Mouse (Mus musculus) T-helper 1 cell (primary cell): Measurements from ENCODE around the gene Gm21970.

Experiments used
- in situ Hi-C: fragments of 300-600 bp; cut with MboI, MseI; formaldehyde crosslinking; loops from one replicate; pipeline ENCODE4 v1.15.1; 2025; ENCODE audit warnings: high pct_unique_total_duplicates

Gm21970 gene

DNA sequence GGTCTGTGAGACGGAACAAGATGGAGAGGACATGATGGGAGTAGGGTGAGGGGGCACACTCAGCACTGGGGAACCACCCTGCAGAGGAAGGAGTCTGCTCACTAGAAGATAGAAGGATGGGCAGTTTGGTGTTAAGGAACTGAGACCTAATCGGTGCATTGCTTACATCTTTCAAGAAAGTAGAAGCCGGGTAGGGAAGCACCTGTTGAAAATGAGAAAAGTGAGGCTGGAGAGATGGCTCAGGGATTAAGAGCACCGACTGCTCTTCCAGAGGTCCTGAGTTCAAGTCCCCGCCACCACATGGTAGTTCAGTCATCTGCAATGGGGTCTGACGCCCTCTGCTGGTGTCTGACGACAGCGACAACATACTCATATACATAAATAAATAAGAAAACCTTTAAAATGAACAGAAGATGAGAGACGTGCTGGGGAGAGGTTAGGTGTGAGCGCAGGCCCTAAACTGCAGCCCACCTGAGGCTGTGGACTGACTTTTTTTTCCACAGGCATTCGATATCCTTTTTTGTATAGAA is 68.4 kb downstream of the Gm21970 start:
- in situ Hi-C loops: loop anchor here (5.0 to 10.0 kb wide), 2 partner anchors 53 to 845 kb away; partner anchors contain the start of genes Il10rb and Smim11

DNA sequence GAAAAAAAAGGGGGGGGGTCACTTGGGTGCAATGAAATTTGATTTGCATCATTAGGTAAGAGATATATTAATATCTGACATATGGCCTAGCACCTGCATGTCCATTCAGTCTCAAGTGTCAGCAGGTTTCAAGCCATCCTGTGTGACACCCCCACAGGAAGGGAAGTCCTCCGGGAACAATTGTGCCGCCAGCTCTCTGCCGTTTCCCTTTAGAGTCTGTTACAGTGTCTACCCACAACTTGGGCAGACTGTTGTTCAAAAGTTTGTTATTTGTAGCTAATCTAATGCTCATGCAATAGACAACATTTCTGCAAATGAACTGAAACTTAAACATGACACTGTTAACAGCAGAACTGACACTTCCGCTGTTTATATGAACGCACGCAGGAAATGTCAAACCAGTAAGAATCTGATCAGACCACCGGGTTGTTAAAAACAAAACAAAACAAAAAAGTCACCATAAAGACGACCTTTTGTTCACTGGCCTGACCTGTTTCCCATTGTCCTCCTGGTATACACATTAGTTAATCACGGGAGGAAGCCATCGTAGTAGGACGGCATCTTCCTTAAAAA is 69.6 kb downstream of the Gm21970 start:
- in situ Hi-C loops: no loop called here

DNA sequence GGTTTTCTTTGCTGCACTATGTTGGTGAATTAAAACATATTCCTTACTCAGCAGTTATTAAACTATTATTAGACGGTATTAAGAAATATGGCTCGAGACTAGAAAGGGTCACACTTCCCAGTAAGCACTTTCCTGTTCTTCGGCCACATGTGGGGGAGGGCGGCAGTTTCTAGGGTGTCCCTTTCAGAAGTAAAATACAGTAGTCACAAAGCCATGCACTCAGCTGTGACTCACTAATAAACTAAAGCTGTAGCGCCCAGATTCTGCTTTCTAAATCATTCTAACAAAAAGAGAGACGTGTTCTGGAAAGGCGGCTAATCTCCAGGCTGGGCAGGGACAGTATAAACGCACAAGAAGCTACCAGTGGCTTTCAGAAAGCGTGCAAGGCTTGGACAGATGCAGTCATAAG is 70.3 kb downstream of the Gm21970 start:
- in situ Hi-C loops: no loop called here

DNA sequence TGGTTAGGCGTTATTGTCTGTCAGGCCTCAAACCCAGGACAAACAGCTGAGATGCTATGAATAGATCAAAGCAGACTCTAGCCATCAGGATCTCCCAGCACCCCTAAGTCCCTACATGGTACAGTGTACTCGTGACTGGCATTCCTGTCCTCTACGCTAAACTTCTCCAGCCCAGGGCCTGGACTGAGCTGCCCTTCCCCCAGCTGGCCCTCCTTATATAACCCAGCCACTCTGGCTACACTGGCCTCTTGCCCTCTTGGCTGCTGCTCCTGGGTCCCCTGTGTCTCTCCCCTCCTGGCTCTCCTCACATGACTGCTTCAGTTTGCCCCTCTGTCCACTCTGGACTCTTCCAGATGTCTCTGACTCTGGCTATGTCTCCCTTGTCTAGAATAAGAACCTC is 71.1 kb downstream of the Gm21970 start:
- in situ Hi-C loops: no loop called here

DNA sequence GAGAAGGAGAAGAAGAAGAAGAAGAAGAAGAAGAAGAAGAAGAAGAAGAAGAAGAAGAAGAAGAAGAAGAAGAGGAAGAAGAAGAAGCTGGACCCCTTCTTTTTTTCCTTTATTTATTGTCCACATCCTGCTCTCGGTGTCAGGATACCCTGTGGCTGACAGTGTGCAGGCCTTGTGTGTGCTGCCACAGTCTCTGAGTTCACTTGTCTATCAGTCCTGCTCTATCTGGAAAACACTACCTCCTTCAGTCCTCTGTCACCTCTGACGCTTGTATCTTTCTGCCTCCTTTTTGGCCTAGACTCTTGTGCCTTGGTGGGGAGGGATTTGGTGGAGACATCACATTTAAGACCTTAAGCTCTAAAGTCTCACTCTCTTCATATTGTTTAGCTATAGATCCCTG is 71.9 kb downstream of the Gm21970 start:
- in situ Hi-C loops: no loop called here

DNA sequence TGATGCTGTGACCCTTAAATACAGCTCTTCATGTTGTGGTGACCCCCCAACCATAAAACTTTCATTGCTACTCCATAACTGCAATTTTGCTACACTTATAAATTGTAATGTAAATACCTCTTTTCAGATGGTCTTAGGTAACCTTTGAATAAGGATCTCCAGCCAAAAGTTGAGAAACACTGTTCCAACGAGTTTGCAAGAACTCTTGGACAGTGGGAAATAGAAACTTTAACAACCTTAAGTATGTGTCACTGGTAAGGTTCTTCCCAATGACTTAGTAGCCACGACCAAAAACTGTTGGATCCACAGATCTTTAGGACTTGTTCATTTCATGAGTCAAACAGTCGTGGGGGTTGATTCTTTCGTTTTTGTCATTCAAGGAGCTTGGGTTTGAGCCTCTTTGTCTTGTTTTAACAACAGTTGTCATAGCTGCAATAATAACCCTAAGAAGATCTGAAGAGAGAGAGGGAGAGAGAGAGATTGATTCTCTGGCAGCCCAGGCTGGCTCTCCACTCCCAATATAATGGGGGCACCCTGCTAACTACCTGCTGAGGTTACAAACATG is 72.4 kb downstream of the Gm21970 start:
- in situ Hi-C loops: no loop called here

DNA sequence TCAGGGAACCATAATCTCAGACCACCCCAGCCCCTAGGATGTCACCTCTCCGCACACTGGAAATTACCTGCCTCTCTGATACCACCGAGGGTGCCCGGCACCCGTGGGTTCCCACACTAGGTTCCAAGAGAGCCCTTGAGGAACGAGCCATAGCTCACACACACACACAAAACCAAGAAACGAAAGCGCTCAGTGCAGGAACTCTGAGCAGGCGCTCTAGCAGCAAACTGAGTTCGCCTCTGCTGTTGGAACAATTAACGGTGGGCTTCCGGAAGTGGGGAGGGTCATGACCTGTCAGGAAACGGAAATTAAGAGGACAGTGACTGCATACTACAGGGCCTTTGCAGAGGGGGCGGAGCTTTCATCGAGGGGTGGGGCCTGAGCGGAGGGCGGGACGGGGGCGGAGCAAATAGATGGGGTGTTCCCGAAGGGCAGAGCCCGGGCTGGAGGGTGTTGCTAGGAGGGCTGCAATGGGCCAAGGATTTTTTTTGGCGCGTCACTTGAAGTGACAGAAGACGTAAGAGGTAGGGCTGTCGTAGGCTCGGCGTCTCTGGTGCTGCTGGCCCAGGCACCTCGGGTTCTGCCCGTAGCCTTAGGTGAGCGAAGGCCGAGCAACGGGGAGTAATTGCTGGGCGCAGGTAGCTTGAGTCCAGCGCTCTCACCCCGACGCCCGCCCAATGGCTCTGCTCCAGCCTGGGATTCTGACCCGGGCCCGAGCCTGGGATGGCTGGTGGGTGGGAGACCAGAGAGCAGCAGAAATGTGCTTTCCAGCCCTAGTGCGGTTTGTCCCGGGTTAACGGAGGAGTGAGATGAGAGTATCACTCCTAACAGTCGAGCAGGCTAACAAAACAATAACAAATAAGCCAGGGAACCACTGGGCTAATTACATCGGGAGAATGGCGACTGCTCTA is 73.3 kb downstream of the Gm21970 start:
- in situ Hi-C loops: no loop called here

DNA sequence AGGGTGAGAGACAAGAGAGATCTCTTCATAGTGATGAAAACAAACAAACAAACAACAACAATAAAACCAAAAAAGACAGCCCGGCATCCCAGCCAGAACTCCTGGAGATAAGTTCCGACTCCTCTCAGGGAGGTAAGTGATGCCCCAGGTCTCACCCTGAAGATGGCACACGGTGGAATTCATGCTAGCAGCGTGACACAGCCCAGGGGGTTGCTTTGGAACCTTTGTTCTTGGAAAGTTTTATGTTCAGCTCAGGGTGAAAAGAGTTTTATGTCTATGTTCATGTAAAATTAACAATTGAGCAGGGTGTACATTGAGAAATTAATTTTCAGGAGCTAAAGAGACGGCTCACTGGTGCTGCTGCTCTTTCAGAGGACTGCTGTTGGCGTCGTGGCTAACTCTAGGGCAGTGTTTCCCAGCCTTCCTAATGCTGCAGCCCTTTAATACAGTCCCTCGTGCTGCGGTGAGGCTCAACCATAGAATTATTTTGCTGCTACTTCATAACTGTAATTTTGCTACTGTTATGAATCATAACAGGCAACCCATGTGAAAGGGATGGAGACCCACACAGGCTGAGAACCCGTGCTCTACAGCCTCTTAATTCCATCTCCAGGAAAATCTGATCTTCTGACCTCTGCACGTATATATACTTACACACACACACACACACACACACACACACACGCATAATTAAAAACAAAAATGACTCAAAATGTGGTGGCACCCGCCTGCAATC is 74.2 kb downstream of the Gm21970 start:
- in situ Hi-C loops: no loop called here

DNA sequence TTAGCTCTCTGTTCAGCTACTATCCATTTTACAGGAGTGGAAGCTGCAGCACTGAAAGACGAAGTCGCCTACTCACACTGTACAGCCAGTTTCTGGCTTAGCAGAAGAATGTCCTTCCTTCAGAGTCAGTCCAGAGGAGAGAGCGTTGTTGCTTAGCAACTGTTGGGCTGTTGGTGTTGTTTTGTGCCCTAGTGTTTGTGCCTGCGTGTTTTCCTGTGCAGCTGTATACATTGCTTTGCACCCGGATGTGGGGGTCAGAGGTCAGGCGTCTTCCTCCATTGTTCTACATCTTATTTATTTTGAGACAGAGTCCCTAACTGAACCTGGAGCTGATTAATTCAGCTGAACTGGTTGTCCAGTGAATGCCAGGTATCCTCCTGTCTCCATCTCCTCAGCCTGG is 75.0 kb downstream of the Gm21970 start:
- in situ Hi-C loops: no loop called here
